Mouse (Mus musculus) G1E (cell line): Measurements from ENCODE around the gene Slc39a8. TPM values are rescaled to one million over a fixed set of nuclear protein-coding genes. Genes with fewer than 3 reads are reported as not detected.

ENCODE experiments used
- ATAC-seq: 2 replicates; pipeline ENCODE4 v1.8.0; 2016; ENCODE audit warnings: mild to moderate bottlenecking; ENCODE audit not compliant: insufficient number of reproducible peaks, poor library complexity, low FRiP score, severe bottlenecking; ENCODE audit errors: extremely low read depth
- DNase-seq: peaks from one replicate; pipeline ENCODE4 v3.0.0; 2012; ENCODE audit warnings: low spot score
- H3K27me3 ChIP-seq: 2 replicates; pipeline ENCODE4 v1.6.1; 2012; ENCODE audit warnings: mild to moderate bottlenecking, low read length, inconsistent platforms; ENCODE audit not compliant: insufficient read depth
- H3K36me3 ChIP-seq: replicated peaks from 2 replicates; pipeline ENCODE3; 2012; ENCODE audit warnings: mild to moderate bottlenecking, inconsistent platforms
- H3K4me1 ChIP-seq: 2 replicates; pipeline ENCODE4 v1.6.1; 2012; ENCODE audit warnings: low read depth, low read length, inconsistent platforms, mixed read lengths; ENCODE audit not compliant: insufficient read depth
- H3K4me3 ChIP-seq: 2 replicates; pipeline ENCODE4 v1.5.1; 2012; ENCODE audit warnings: low read depth, mild to moderate bottlenecking, inconsistent platforms, low read length, moderate library complexity, mixed read lengths
- H3K9me3 ChIP-seq: replicated peaks from 2 replicates; pipeline ENCODE4 v1.6.1; 2012; ENCODE audit warnings: inconsistent platforms
- CTCF ChIP-seq: IDR thresholded peaks from 2 replicates; pipeline ENCODE4 v1.5.1; 2012; ENCODE audit warnings: low read depth, low read length, inconsistent platforms, mixed read lengths
- GATA1 ChIP-seq: IDR thresholded peaks from 2 replicates; pipeline ENCODE4 v1.6.1; 2012; ENCODE audit warnings: borderline replicate concordance, low read length, inconsistent platforms, mixed read lengths
- GATA2 ChIP-seq: IDR thresholded peaks from 2 replicates; pipeline ENCODE4 v1.6.1; 2012; ENCODE audit warnings: low read depth, low read length, inconsistent platforms, borderline replicate concordance
- POLR2AphosphoS5 ChIP-seq: IDR thresholded peaks from 2 replicates; pipeline ENCODE4 v1.6.1; 2012; ENCODE audit warnings: low read depth, low read length, inconsistent platforms; ENCODE audit not compliant: insufficient replicate concordance
- TAL1 ChIP-seq: conservative IDR thresholded peaks from 2 replicates; pipeline ENCODE4 v1.6.1; 2012; ENCODE audit warnings: low read depth, low read length, inconsistent platforms, mixed read lengths
- polyA plus RNA-seq: library from polyadenylated mRNA; stranded (reverse); fragments of >175 nt; gene quantifications from 2 replicates; pipeline ENCODE4 v1.2.3, GENCODE M21; 2012
- total RNA-seq, 2 experiments: library from RNA; stranded (forward) in 1 of 2; stranded (reverse) in 1 of 2; fragments of 200-1000 nt in 1 of 2; fragments of >200 nt in 1 of 2; fragmentation: Nextera tagmentation in 1 of 2; gene quantifications; 2 replicates each; pipeline ENCODE4 v1.2.3; 2014 to 2017

The Slc39a8 gene
- total and polyA plus RNA-seq, 3 experiments = 23.9 to 121 (median 68.2) TPM

GRCm38 (mm10) chr3:135815973-135816727, 8.9 kb upstream of the Slc39a8 start:
- H3K9me3 ChIP-seq = peaks cover 3% of the 10 kb centered on the region; the same call in 1 of the 2 replicates
- peaks cover 26% of the 10 kb centered on the region for H3K4me1 ChIP-seq
- no peaks in the 10 kb centered on the region for H3K36me3 ChIP-seq
- ATAC-seq (no peak), DNase-seq (no peak)
- no peak overlapping the region for H3K4me3 ChIP-seq
- no peak for TF ChIP-seq GATA2
- TF ChIP-seq GATA1 = no peak
- no peak for TF ChIP-seq TAL1
- TF ChIP-seq CTCF = no peak
- TF ChIP-seq POLR2AphosphoS5 = no peak
- H3K27me3 ChIP-seq = peaks cover 3% of the 10 kb centered on the region; the same call in 1 of the 2 replicates

GRCm38 (mm10) chr3:135817124-135817523, 8.0 kb upstream of the Slc39a8 start:
- Histone ChIP-seq H3K9me3 (peaks cover 2% of the 10 kb centered on the region; the same call in 1 of the 2 replicates), H3K36me3 (no peaks in the 10 kb centered on the region), H3K27me3 (peaks cover 3% of the 10 kb centered on the region; the same call in 1 of the 2 replicates), H3K4me3 (no peak overlapping the region), H3K4me1 (peaks cover 26% of the 10 kb centered on the region)
- ATAC-seq (no peak), DNase-seq (no peak)
- no peak for TF ChIP-seq POLR2AphosphoS5
- TF ChIP-seq GATA2 = no peak
- no peak for TF ChIP-seq CTCF
- no peak for TF ChIP-seq GATA1
- TF ChIP-seq TAL1 = no peak

- Histone ChIP-seq H3K36me3 (peaks cover 4% of the 10 kb centered on the region), H3K27me3 (no peaks in the 10 kb centered on the region), H3K9me3 (no peaks in the 10 kb centered on the region), H3K4me3 (peak overlapping the region; percentile 39; the same call in 1 of the 2 replicates), H3K4me1 (peaks cover 31% of the 10 kb centered on the region)
- ATAC-seq (no peak), DNase-seq (peak; percentile 20)
- TF ChIP-seq CTCF (no peak), GATA2 (no peak), GATA1 (no peak), POLR2AphosphoS5 (no peak), TAL1 (no peak)
Measured at GRCm38 (mm10) chr3:135824436-135824835, 643 bp upstream of the Slc39a8 start.

- ATAC-seq (peak; percentile 34), DNase-seq (peak; percentile 48)
- Histone ChIP-seq H3K4me3 (peak overlapping the region; percentile 89), H3K9me3 (no peaks in the 10 kb centered on the region), H3K27me3 (no peaks in the 10 kb centered on the region), H3K4me1 (peaks cover 46% of the 10 kb centered on the region), H3K36me3 (peaks cover 17% of the 10 kb centered on the region)
- TF ChIP-seq POLR2AphosphoS5 (no peak), GATA2 (no peak), GATA1 (no peak), CTCF (no peak), TAL1 (no peak; the same call in 1 of the 2 replicates)
Measured at GRCm38 (mm10) chr3:135825754-135826683, 940 bp downstream of the Slc39a8 start.

GRCm38 (mm10) chr3:135826684-135827249, 1.7 kb downstream of the Slc39a8 start:
- no peak for DNase-seq
- no peak for TF ChIP-seq GATA1
- no peak for TF ChIP-seq TAL1
- no peak for TF ChIP-seq POLR2AphosphoS5
- TF ChIP-seq GATA2 = no peak
- TF ChIP-seq CTCF = no peak
- Histone ChIP-seq H3K36me3 (peaks cover 25% of the 10 kb centered on the region), H3K4me3 (peak overlapping the region; percentile 89), H3K9me3 (no peaks in the 10 kb centered on the region), H3K4me1 (peaks cover 50% of the 10 kb centered on the region), H3K27me3 (no peaks in the 10 kb centered on the region)
- ATAC-seq = no peak

- Histone ChIP-seq H3K4me1 (peaks cover 59% of the 10 kb centered on the region), H3K9me3 (no peaks in the 10 kb centered on the region), H3K27me3 (no peaks in the 10 kb centered on the region), H3K36me3 (peaks cover 34% of the 10 kb centered on the region), H3K4me3 (peak overlapping the region; percentile 89)
- ATAC-seq (peak; percentile 52), DNase-seq (peak; percentile 35)
- TF ChIP-seq GATA2 (no peak), TAL1 (peak; percentile 69)
Measured at GRCm38 (mm10) chr3:135828000-135828399, 2.9 kb downstream of the Slc39a8 start.
